Mouse (Mus musculus) C2C12 (cell line): ENCODE results near the gene Mup8. TPM values are rescaled to one million over a fixed set of nuclear protein-coding genes. Genes with fewer than 3 reads are reported as not detected.
"Not testable (repeated sequence)": the region's sequence is repeated elsewhere in the genome, so short reads cannot be mapped to it uniquely, and the experiment has no call there.

Experiments used
- H3K27me3 ChIP-seq: one replicate; pipeline ENCODE4 v1.6.1; 2011; ENCODE audit not compliant: control insufficient read depth, insufficient read depth, insufficient read length
- H3K36me3 ChIP-seq: one replicate; pipeline ENCODE4 v1.6.1; 2011; ENCODE audit not compliant: control insufficient read depth, insufficient read depth
- H3K4me3 ChIP-seq: one replicate; pipeline ENCODE4 v1.5.1; 2011; ENCODE audit warnings: mild to moderate bottlenecking, control low read depth; ENCODE audit not compliant: poor library complexity, insufficient read depth, severe bottlenecking
- H3K79me2 ChIP-seq: one replicate; pipeline ENCODE4 v1.6.1; 2011; ENCODE audit not compliant: control insufficient read depth, insufficient read depth
- H3K79me3 ChIP-seq: one replicate; pipeline ENCODE4 v1.6.1; 2011; ENCODE audit warnings: low read depth, control low read depth
- H3ac ChIP-seq: one replicate; pipeline ENCODE3; 2011; ENCODE audit warnings: low read depth; ENCODE audit not compliant: control insufficient read depth, insufficient read length
- long read RNA-seq, 2 experiments: library from polyadenylated mRNA; unstranded; transcript quantifications; one replicate each; pipeline ENCODE4 v2.0.0; 2019 to 2020
- polyA plus RNA-seq: library from polyadenylated mRNA; unstranded; fragments of >200 nt; fragmentation: generic; extraction: Trizol; gene quantifications from one replicate; pipeline ENCODE4 v1.2.1, GENCODE M21; 2012; ENCODE audit warnings: missing spikeins

The Mup8 gene
- not detected for polyA plus RNA-seq
- long read RNA-seq, experiment 1: 0 reads
- long read RNA-seq, experiment 2: 0 reads

DNA sequence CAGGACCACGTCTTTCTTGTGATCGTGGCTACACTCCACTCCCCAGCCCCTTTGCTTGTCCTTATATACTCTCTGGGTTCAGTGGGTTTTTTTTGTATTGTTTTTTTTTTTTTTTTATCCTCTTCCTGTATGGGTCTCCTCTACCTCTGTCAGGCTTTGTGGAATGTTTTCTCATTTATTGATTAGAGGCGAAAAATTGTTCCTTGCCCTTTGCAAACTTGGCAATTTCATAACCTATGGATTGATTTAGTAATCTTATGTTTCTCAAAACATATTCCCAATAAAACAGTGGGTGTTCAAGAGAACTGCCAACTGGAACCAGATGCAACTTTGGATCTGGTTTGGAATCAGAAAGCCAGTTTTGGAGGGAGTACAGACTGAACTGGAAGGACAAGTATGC lies at the start of gene Mup8:
Mup8 (minus strand) TSS at position 101 of the 400 bp plus-strand sequence.
- H3K79me2 ChIP-seq, H3K36me3 ChIP-seq, H3ac ChIP-seq, H3K4me3 ChIP-seq, H3K79me3 ChIP-seq, H3K27me3 ChIP-seq: not testable (repeated sequence)

DNA sequence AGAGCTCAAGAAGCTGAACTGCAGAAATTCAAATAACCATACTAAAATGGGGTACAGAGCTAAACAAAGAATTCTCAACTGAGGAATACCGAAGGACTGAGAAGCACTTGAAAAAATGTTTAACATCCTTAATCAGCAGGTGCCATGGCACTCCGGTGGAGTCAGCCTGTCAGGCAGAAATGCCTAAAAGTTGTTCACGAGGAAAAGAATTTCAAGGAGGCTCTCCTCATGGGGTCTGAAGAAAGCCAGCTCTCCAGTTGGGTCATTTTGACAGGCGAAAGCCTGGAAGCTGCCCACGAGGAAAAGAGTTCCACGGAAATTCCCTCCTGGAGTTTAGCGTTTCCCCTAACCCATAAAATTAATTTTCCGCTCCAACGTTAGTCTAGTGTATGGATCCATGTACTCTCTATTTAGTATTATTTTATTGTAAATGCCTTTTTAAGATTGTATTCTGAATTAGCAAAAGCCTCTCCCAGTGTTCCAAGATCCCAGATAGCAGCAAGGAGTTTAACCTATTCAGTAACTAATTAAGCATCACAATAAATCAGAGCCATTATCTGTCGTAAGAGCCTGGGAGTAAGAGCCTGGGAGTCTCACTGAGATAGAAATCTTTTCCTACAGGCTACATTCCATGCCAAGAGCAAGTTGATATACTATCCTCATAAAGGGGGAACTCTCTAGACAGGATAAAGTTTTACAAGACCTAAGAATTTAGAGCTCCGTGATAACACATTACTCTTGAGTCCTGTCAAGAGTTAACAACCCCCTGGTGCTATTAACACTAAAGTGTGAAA lies 43.8 kb upstream of the Mup8 start:
- H3K36me3 ChIP-seq: not testable (repeated sequence)

DNA sequence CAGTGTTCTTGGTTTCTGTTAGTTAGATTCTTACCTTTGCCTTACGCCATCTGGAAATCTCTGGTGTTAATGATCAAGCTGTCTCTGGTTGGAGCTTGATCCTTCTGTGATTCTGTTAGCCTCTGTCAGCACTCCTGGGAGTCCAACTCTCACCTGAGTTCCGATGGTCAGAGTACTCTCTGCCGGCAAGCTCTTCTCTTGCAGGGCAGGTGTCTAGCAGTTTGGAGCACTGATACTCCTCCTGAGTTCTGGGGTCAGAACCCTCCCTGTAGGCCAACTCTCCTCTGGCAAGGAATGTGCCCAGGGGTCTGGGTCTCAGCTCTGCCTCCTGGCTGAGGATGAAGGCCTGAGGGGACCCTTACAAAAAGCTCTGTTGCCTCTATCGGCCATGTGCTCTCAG lies 40.3 kb upstream of the Mup8 start:
- H3K79me2 ChIP-seq, H3K27me3 ChIP-seq, H3ac ChIP-seq, H3K79me3 ChIP-seq, H3K4me3 ChIP-seq, H3K36me3 ChIP-seq: not testable (repeated sequence)

More for the DNA sequence above, 43.8 kb upstream of the Mup8 start:
- not testable (repeated sequence) for H3K27me3 ChIP-seq, H3K79me2 ChIP-seq, H3K4me3 ChIP-seq, H3K79me3 ChIP-seq, H3ac ChIP-seq

Other genes starting within 250 kb of the Mup8 start
- gene Mup7, start 152.1 kb downstream of the Mup8 start, polyA plus RNA-seq: not detected
- gene Mup2, start 68.3 kb downstream of the Mup8 start, polyA plus RNA-seq: not detected
- not detected for gene Mup9, start 199.4 kb upstream of the Mup8 start, polyA plus RNA-seq